Mouse (Mus musculus): ENCODE measurements around the gene Tmem132d.

DNA sequence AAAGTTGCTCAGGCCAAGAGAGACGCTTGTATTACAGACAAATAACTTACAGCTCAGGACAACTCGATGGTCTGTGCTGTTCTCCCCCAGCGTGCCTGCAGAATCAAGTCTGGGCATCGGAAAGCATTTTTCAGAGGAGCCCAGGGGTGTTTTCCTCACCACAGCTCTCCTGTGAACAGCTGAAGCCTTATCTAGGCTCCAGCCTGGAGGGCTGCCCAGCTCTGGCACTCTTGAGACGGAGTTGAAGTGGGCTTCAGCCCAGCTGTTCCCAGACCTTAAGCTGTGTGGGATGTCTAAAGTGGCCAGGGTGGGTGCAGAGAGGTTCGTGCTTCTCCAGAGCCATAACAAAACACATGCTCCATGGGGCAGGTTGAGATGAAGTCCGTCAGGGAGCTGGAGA is 657.1 kb downstream of the Tmem132d start:
- TF ChIP-seq CTCF (IDR thresholded peaks at IDR 0.05; ENCODE audit: insufficient read depth, low read length) (no peak), POLR2A (IDR thresholded peaks at IDR 0.05; ENCODE audit: borderline replicate concordance, extremely low read depth, low read depth, low read length) (no peak)
